Mouse (Mus musculus) c-Kit-positive CD71-negative TER-119-negative erythroid progenitor cells, embryonic 14.5 days (primary cell): ENCODE data around the gene Defb6.

ENCODE experiments used
- DNase-seq: peaks from one replicate; pipeline ENCODE4 v3.0.0-alpha.2; 2013; ENCODE audit warnings: low read depth

The Defb6 gene

GRCm38 (mm10) chr8:19225161-19225560 lies at the start of gene Defb6:
TSS of gene Defb6 (plus strand) at chr8:19225478.
- no peak for DNase-seq

- no peak for DNase-seq
These were observed 12.8 kb downstream of the Defb6 start for GRCm38 (mm10) chr8:19238101-19238500.

- DNase-seq: no peak
These were observed 14.3 kb downstream of the Defb6 start, which contains the start of gene Defb46 for GRCm38 (mm10) chr8:19239616-19240015. TSS of gene Defb46 (plus strand) at chr8:19239916.

GRCm38 (mm10) chr8:19247280-19247679 lies 22.0 kb downstream of the Defb6 start, which contains the start of gene Defb5:
TSS of gene Defb5 (plus strand) at chr8:19247580.
- no peak for DNase-seq

- DNase-seq: no peak
These were observed 32.9 kb downstream of the Defb6 start for GRCm38 (mm10) chr8:19258136-19258535.

- DNase-seq: no peak
These were observed 34.4 kb downstream of the Defb6 start for GRCm38 (mm10) chr8:19259667-19260066.
